Mouse (Mus musculus) erythroblast, adult 5-6 weeks (primary cell): Measurements from ENCODE around the gene Apoo. TPM values are rescaled to one million over a fixed set of nuclear protein-coding genes. Genes with fewer than 3 reads are reported as not detected.

Experiments used
- total RNA-seq, 2 experiments: library from RNA; stranded (forward) in 1 of 2; stranded (reverse) in 1 of 2; fragments of 150-400 nt in 1 of 2; fragments of 200-764, 138-1000 nt in 1 of 2; gene quantifications; 2 replicates each; pipeline versions ENCODE4 v1.2.3 to v1.2.4; 2015 to 2017; ENCODE audit warnings: low replicate concordance in 2 of 2

Apoo gene
- total RNA-seq, 2 experiments from 2014 or later = 3.2 to 12.3 TPM

Other genes starting within 250 kb of the Apoo start
- gene Zfx, start 243.4 kb upstream of the Apoo start, total RNA-seq (2015; ENCODE audit: low replicate concordance) = 11.1 and 23.6 TPM in 2 replicates
- gene Zfx, start 243.4 kb upstream of the Apoo start, total RNA-seq (2017; ENCODE audit: low replicate concordance) = 12.4 and 25.9 TPM in 2 replicates
- 50.3 and 58.3 TPM in 2 replicates for gene Eif2s3x, start 154.3 kb upstream of the Apoo start, total RNA-seq (2015; ENCODE audit: low replicate concordance)
- gene Eif2s3x, start 154.3 kb upstream of the Apoo start, total RNA-seq (2017; ENCODE audit: low replicate concordance) = 42.2 and 45.9 TPM in 2 replicates
- 6.7 and 15.0 TPM in 2 replicates for gene Klhl15, start 132.5 kb upstream of the Apoo start, total RNA-seq (2015; ENCODE audit: low replicate concordance)
- 4.6 and 5.6 TPM in 2 replicates for gene Klhl15, start 132.5 kb upstream of the Apoo start, total RNA-seq (2017; ENCODE audit: low replicate concordance)
- gene Fam90a1b, start 340 bp upstream of the Apoo start, total RNA-seq (2015; ENCODE audit: low replicate concordance) = not detected in 2 replicates
- not detected in 2 replicates for gene Fam90a1b, start 340 bp upstream of the Apoo start, total RNA-seq (2017; ENCODE audit: low replicate concordance)
- 0.77 and 4.2 TPM in 2 replicates for gene Maged1, start 175.0 kb downstream of the Apoo start, total RNA-seq (2015; ENCODE audit: low replicate concordance)
- 0.34 and 3.1 TPM in 2 replicates for gene Maged1, start 175.0 kb downstream of the Apoo start, total RNA-seq (2017; ENCODE audit: low replicate concordance)